Mouse (Mus musculus) liver, adult (tissue): ENCODE results near the gene Vps37b.

ENCODE experiments used
- GATA4 ChIP-seq: IDR thresholded peaks from 2 replicates; pipeline ENCODE4 v1.6.1; 2014; ENCODE audit warnings: mild to moderate bottlenecking, low read length; ENCODE audit not compliant: insufficient replicate concordance

Vps37b gene

GRCm38 (mm10) chr5:123989941-123990885 lies 41.9 kb downstream of the Vps37b start:
- TF ChIP-seq GATA4, result no peak

GRCm38 (mm10) chr5:123987511-123987910 lies 44.6 kb downstream of the Vps37b start:
- TF ChIP-seq GATA4, result no peak

- no peak for TF ChIP-seq GATA4
Observed at GRCm38 (mm10) chr5:123986925-123987324, 45.1 kb downstream of the Vps37b start.

GRCm38 (mm10) chr5:123985434-123985833 lies 46.6 kb downstream of the Vps37b start:
- no peak for TF ChIP-seq GATA4

GRCm38 (mm10) chr5:123982838-123983237 lies 49.2 kb downstream of the Vps37b start:
- no peak for TF ChIP-seq GATA4

- TF ChIP-seq GATA4, result no peak
Observed at GRCm38 (mm10) chr5:123981250-123981554, 50.9 kb downstream of the Vps37b start.

- TF ChIP-seq GATA4, result no peak
Observed at GRCm38 (mm10) chr5:123980521-123981249, 51.4 kb downstream of the Vps37b start.

GRCm38 (mm10) chr5:123979980-123980369 lies 52.1 kb downstream of the Vps37b start:
- no peak for TF ChIP-seq GATA4

- TF ChIP-seq GATA4, result no peak
Observed at GRCm38 (mm10) chr5:123979221-123979979, 52.7 kb downstream of the Vps37b start.

GRCm38 (mm10) chr5:123978131-123978530 lies 53.9 kb downstream of the Vps37b start:
- no peak for TF ChIP-seq GATA4

- TF ChIP-seq GATA4, result no peak
Observed at GRCm38 (mm10) chr5:123977231-123977630, 54.8 kb downstream of the Vps37b start.

- no peak for TF ChIP-seq GATA4
Observed at GRCm38 (mm10) chr5:123975668-123976180, 56.3 kb downstream of the Vps37b start.

- TF ChIP-seq GATA4, result no peak
Observed at GRCm38 (mm10) chr5:123974616-123975111, 57.4 kb downstream of the Vps37b start.

GRCm38 (mm10) chr5:123974179-123974485 lies 57.9 kb downstream of the Vps37b start:
- TF ChIP-seq GATA4, result no peak

- TF ChIP-seq GATA4, result no peak
Observed at GRCm38 (mm10) chr5:123973299-123974178, 58.5 kb downstream of the Vps37b start, which contains the start of gene Hip1r. Gene Hip1r, plus strand, starts transcription at chr5:123973628.

GRCm38 (mm10) chr5:123972453-123972852 lies 59.6 kb downstream of the Vps37b start:
- no peak for TF ChIP-seq GATA4
